22 mouse cellular contexts compared by ENCODE assay signal in genomic region chr4:128371766-128372165, GRCm38 (mm10).
"Had no signal": no experiment of that assay in that cellular context is flagged by ENCODE, and none has a peak within 500 bp of the region (broad histone marks: within the 10 kb centered on the region; RNA-seq: fewer than 3 reads in every experiment).

No protein-coding gene starts in this region.

- H3K27me3 ChIP-seq: liver, embryonic 12.5 days; liver, embryonic 15.5 days; lung, embryonic 15.5 days; megakaryocyte, embryonic 14.5 days; midbrain, embryonic 15.5 days; stomach, embryonic 15.5 days had no signal

- H3K4me1 ChIP-seq: limb, embryonic 10.5 days; limb, embryonic 13.5 days; liver, embryonic 12.5 days; liver, embryonic 15.5 days; lung, embryonic 15.5 days; megakaryocyte, embryonic 14.5 days; midbrain, embryonic 10.5 days; midbrain, embryonic 15.5 days; stomach, embryonic 15.5 days had no signal

- DNase-seq: kidney, adult 2 months; kidney, postnatal 25 days; layer of hippocampus, postnatal 36 days; liver; lung, adult 18-20 months; lung, postnatal 10 days; lung, postnatal 36 days; right cerebral cortex, postnatal 25 days; spleen, adult 18-20 months; thymus, postnatal 25 days had no signal

- H3K27ac ChIP-seq: kidney, postnatal 0 days; layer of hippocampus, adult 2 months; limb, embryonic 10.5 days; limb, embryonic 13.5 days; liver, embryonic 12.5 days; liver, embryonic 15.5 days; lung, embryonic 15.5 days; midbrain, embryonic 10.5 days; midbrain, embryonic 15.5 days; stomach, embryonic 15.5 days had no signal

- H3K9ac ChIP-seq: limb, embryonic 13.5 days; liver, embryonic 12.5 days; liver, embryonic 15.5 days; lung, embryonic 15.5 days; midbrain, embryonic 15.5 days; stomach, embryonic 15.5 days had no signal

- H3K4me2 ChIP-seq: limb, embryonic 13.5 days; liver, embryonic 12.5 days; liver, embryonic 15.5 days; lung, embryonic 15.5 days; midbrain, embryonic 15.5 days; stomach, embryonic 15.5 days had no signal

- ATAC-seq: intestine, postnatal 0 days; liver, embryonic 12.5 days; midbrain, embryonic 15.5 days had no signal

- H3K9me3 ChIP-seq: limb, embryonic 10.5 days; limb, embryonic 13.5 days; liver, embryonic 15.5 days; lung, embryonic 15.5 days; midbrain, embryonic 10.5 days; midbrain, embryonic 15.5 days; stomach, embryonic 15.5 days had no signal

- H3K36me3 ChIP-seq: limb, embryonic 10.5 days; limb, embryonic 13.5 days; liver, embryonic 12.5 days; liver, embryonic 15.5 days; lung, embryonic 15.5 days; midbrain, embryonic 10.5 days; stomach, embryonic 15.5 days had no signal

- H3K4me3 ChIP-seq: layer of hippocampus, adult 2 months; limb, embryonic 10.5 days; limb, embryonic 13.5 days; liver, embryonic 12.5 days; liver, embryonic 15.5 days; lung, embryonic 15.5 days; midbrain, embryonic 10.5 days; midbrain, embryonic 15.5 days; stomach, embryonic 15.5 days had no signal
